Mouse (Mus musculus): ENCODE measurements around the gene Adgrb3.

DNA sequence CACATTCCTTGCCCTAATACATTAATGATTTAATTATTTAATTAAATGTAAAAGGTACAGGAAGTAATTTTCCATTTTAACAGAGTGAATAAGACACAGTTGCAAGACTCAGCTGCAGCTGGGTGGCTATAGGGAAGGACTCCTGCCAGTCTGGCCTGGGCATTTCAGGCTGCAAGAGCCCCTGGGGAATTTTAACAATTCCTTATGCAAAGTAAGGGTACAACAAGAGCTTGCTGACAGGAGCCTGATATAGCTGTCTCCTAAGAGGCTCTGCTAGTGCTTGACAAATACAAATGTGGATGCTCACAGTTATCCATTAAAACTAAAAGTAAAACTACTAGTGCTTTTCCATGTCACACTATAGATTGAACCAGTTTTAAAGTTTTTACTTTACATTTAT lies 410.1 kb downstream of the Adgrb3 start:
- TF ChIP-seq EP300 (IDR thresholded peaks at IDR 0.05; ENCODE audit: insufficient read depth, low read depth, low read length), result no peak
- TF ChIP-seq CTCF (IDR thresholded peaks at IDR 0.05; ENCODE audit: low read depth, low read length), result no peak
